Mouse (Mus musculus) spleen, postnatal 4 days (tissue): ENCODE measurements around the gene Vmn1r60.
"Not testable (repeated sequence)": the region's sequence is repeated elsewhere in the genome, so short reads cannot be mapped to it uniquely, and the experiment has no call there.

Experiments used
- DNase-seq, 2 experiments: peaks; one replicate each; pipeline ENCODE4 v3.0.0; 2022; ENCODE audit warnings: low spot score in 2 of 2

Gene Vmn1r60

DNA sequence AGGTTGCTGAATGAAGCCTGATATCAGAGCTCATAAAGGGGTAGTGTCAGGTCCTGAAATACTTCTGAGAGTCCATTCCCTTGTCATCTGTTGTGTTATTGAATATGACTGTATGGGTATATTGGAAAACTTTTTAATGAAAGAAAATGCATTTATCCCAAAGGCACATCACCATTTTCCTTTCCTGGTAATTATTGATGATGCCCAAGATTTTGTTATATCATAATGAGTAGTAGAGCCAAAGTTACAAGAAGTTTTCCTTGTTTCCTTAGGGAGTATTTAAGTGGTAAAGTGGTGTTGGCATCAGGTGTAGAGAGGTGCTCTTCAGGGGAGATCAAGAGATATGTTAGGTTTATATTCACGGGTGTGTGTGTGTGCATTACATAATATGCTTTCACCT lies at the start of gene Vmn1r60:
Vmn1r60 (minus strand) TSS at position 101 of the 400 bp plus-strand sequence.
- not testable (repeated sequence) for DNase-seq

DNA sequence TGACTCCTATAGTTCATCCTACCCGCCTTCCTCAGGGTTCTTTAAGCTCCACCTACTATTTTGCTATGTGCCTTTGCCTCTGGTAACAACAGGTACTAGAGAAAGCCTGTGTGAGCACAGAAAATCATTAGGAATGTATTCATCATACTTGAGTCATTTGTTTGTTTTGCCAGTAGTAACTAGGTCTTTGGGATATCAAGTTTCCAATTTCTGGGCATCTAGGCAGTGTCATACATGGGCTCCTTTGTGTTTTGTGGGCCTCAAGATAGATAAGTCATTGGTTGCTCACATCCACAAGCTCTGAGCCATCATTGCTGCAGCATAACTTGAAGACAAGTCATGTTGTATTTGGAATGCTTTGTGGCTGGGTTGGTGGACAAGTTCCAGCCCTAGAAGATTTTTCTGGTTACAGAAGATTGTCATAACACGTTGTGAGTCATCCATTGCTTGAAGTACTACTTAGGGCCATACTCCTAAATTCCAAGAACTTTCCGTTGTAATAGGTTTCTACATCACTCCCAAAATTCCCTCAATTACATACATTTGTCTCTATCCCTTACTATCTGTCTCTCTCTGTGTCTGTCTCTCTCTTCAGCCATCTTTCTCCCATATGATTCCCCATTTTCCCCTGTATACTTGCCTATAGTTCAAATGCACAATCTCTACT lies 6.2 kb downstream of the Vmn1r60 start:
- not testable (repeated sequence) for DNase-seq

DNA sequence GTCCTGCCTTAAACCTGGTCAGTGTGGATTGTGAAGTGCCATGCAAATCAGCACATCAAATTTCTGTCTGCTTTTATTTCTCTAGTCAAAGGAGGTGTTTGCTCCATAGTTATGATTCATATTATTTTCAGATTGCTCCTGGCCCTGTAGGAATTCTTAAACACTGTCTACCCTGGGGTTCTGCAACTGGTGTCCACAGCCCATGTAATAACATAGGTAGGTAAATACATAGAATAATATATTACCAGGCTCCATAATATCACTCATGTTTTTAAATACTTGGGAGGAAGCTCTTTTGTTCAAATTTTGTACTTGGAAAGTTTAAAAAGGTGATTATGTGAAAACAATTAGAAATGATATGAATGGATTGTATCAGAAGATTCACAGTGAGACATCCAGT lies 53.3 kb downstream of the Vmn1r60 start, which contains the start of gene Vmn2r28:
Vmn2r28 (minus strand) TSS at position 101 of the 400 bp plus-strand sequence.
- DNase-seq = not testable (repeated sequence)
